Mouse (Mus musculus): ENCODE measurements around the gene Gm4858. TPM values are rescaled to one million over a fixed set of nuclear protein-coding genes. Genes with fewer than 3 reads are reported as not detected.

Gene Gm4858
- polyA plus RNA-seq (2014; fragmentation: Illumina TruSeq; extraction: RNeasy Lipid Tissue Mini Kit (QIAGEN cat#74804); ENCODE audit: low read depth, low replicate concordance), result not detected

DNA sequence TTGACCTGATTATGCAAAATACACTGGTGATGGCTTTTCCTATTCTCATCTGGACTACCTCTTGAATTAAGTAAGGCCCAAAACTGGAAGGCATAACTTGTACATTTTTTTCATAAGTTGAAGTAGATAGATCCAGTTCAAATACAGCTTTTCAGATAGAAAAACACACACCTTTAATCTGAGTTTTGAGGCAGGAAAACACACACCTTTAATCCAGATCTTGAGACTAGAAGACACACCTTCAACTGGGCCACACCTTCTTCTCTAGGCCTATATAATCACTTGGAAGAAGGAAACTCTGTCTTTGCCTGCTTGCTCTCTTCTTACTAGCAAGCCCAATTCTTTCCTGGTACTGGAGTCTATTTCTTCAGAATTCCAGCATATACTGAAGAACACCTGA lies at the start of gene Gm4858:
Gene Gm4858 (plus strand): TSS at position 301 of the 400 bp plus-strand sequence.

GRCm38 (mm10) chr3:93018960-93019359 lies 49.7 kb upstream of the Gm4858 start, which contains the start of gene Lce1m:
Gene Lce1m, minus strand, starts transcription at chr3:93019060.

Other genes with a start within 250 kb of the Gm4858 start
- gene Kprp, start 241.6 kb upstream of the Gm4858 start, polyA plus RNA-seq (2014; fragmentation: Illumina TruSeq; extraction: RNeasy Lipid Tissue Mini Kit (QIAGEN cat#74804); ENCODE audit: low read depth, low replicate concordance), result not detected
- not detected for gene Lce1l, start 217.5 kb upstream of the Gm4858 start, polyA plus RNA-seq (2014; fragmentation: Illumina TruSeq; extraction: RNeasy Lipid Tissue Mini Kit (QIAGEN cat#74804); ENCODE audit: low read depth, low replicate concordance)
- not detected for gene 2310050C09Rik, start 198.6 kb upstream of the Gm4858 start, polyA plus RNA-seq (2014; fragmentation: Illumina TruSeq; extraction: RNeasy Lipid Tissue Mini Kit (QIAGEN cat#74804); ENCODE audit: low read depth, low replicate concordance)
- not detected for gene Lce3a, start 142.6 kb upstream of the Gm4858 start, polyA plus RNA-seq (2014; fragmentation: Illumina TruSeq; extraction: RNeasy Lipid Tissue Mini Kit (QIAGEN cat#74804); ENCODE audit: low read depth, low replicate concordance)
- not detected for gene Lce3b, start 135.8 kb upstream of the Gm4858 start, polyA plus RNA-seq (2014; fragmentation: Illumina TruSeq; extraction: RNeasy Lipid Tissue Mini Kit (QIAGEN cat#74804); ENCODE audit: low read depth, low replicate concordance)
- gene Lce3c, start 124.3 kb upstream of the Gm4858 start, polyA plus RNA-seq (2014; fragmentation: Illumina TruSeq; extraction: RNeasy Lipid Tissue Mini Kit (QIAGEN cat#74804); ENCODE audit: low read depth, low replicate concordance), result not detected
- gene Lce3d, start 111.4 kb upstream of the Gm4858 start, polyA plus RNA-seq (2014; fragmentation: Illumina TruSeq; extraction: RNeasy Lipid Tissue Mini Kit (QIAGEN cat#74804); ENCODE audit: low read depth, low replicate concordance), result not detected
- not detected for gene Lce3e, start 101.8 kb upstream of the Gm4858 start, polyA plus RNA-seq (2014; fragmentation: Illumina TruSeq; extraction: RNeasy Lipid Tissue Mini Kit (QIAGEN cat#74804); ENCODE audit: low read depth, low replicate concordance)
- not detected for gene Lce3f, start 76.6 kb upstream of the Gm4858 start, polyA plus RNA-seq (2014; fragmentation: Illumina TruSeq; extraction: RNeasy Lipid Tissue Mini Kit (QIAGEN cat#74804); ENCODE audit: low read depth, low replicate concordance)
- not detected for gene Crct1, start 53.1 kb upstream of the Gm4858 start, polyA plus RNA-seq (2014; fragmentation: Illumina TruSeq; extraction: RNeasy Lipid Tissue Mini Kit (QIAGEN cat#74804); ENCODE audit: low read depth, low replicate concordance)
- not detected for gene Lce1m, start 49.8 kb upstream of the Gm4858 start, polyA plus RNA-seq (2014; fragmentation: Illumina TruSeq; extraction: RNeasy Lipid Tissue Mini Kit (QIAGEN cat#74804); ENCODE audit: low read depth, low replicate concordance)
- gene Crnn, start 76.0 kb downstream of the Gm4858 start, polyA plus RNA-seq (2014; fragmentation: Illumina TruSeq; extraction: RNeasy Lipid Tissue Mini Kit (QIAGEN cat#74804); ENCODE audit: low read depth, low replicate concordance), result not detected
- gene Flg2, start 128.5 kb downstream of the Gm4858 start, polyA plus RNA-seq (2014; fragmentation: Illumina TruSeq; extraction: RNeasy Lipid Tissue Mini Kit (QIAGEN cat#74804); ENCODE audit: low read depth, low replicate concordance), result not detected
- not detected for gene Flg, start 204.7 kb downstream of the Gm4858 start, polyA plus RNA-seq (2014; fragmentation: Illumina TruSeq; extraction: RNeasy Lipid Tissue Mini Kit (QIAGEN cat#74804); ENCODE audit: low read depth, low replicate concordance)

Measured in testis, adult 10 weeks (tissue).